Mouse (Mus musculus): Measurements from ENCODE around the gene Crybb2. TPM values are rescaled to one million over a fixed set of nuclear protein-coding genes. Genes with fewer than 3 reads are reported as not detected.

Gene Crybb2
- total and polyA plus RNA-seq, 2 experiments from 2014 or later, result not detected

GRCm38 (mm10) chr5:113108165-113108764 is 38.3 kb upstream of the Crybb2 start:
- TF ChIP-seq CTCF (IDR thresholded peaks at IDR 0.05; ENCODE audit: low read depth), result no peak
- TF ChIP-seq EP300 (IDR thresholded peaks at IDR 0.05; ENCODE audit: low read depth), result no peak
- ATAC-seq (ENCODE audit: insufficient read depth, low read depth) (no peak), DNase-seq (ENCODE audit: low spot score) (no peak)
- H3K4me2 ChIP-seq (ENCODE audit: low read depth, low read length), result no peak overlapping the region
- 33% methylated on average over 11 of the region's 11 CpGs for WGBS
- peaks cover 43% of the 10 kb centered on the region for H3K4me1 ChIP-seq (ENCODE audit: control insufficient read depth, insufficient read depth)
- H3K4me3 ChIP-seq (ENCODE audit: low read depth, low read length), result no peak overlapping the region
- H3K27ac ChIP-seq (ENCODE audit: low read depth), result peak overlapping the region; percentile 71
- no peaks in the 10 kb centered on the region for H3K27me3 ChIP-seq (ENCODE audit: control insufficient read depth, insufficient read depth, low read length)
- H3K36me3 ChIP-seq (replicated peaks; ENCODE audit: control insufficient read depth, insufficient read depth, low read length), result no peaks in the 10 kb centered on the region
- 0 out of 2 replicates have a peak overlapping the region, but pooled peaks have one; percentile 10 for H3K9ac ChIP-seq (replicated peaks; ENCODE audit: low read depth, low read length)
- no peaks in the 10 kb centered on the region for H3K9me3 ChIP-seq (replicated peaks; ENCODE audit: control insufficient read depth, low read length)

GRCm38 (mm10) chr5:113107709-113108108 is 37.8 kb upstream of the Crybb2 start:
- 25% methylated on average over 3 of the region's 3 CpGs for WGBS
- peak; percentile 59 for ATAC-seq (ENCODE audit: insufficient read depth, low read depth)
- H3K4me2 ChIP-seq (ENCODE audit: low read depth, low read length), result no peak overlapping the region

GRCm38 (mm10) chr5:113106594-113106993 is 36.7 kb upstream of the Crybb2 start:
- Histone ChIP-seq H3K36me3 (replicated peaks; ENCODE audit: control insufficient read depth, insufficient read depth, low read length) (no peaks in the 10 kb centered on the region), H3K4me3 (ENCODE audit: low read depth, low read length) (no peak overlapping the region), H3K4me2 (ENCODE audit: low read depth, low read length) (no peak overlapping the region), H3K9me3 (replicated peaks; ENCODE audit: control insufficient read depth, low read length) (no peaks in the 10 kb centered on the region), H3K27me3 (ENCODE audit: control insufficient read depth, insufficient read depth, low read length) (no peaks in the 10 kb centered on the region), H3K4me1 (ENCODE audit: control insufficient read depth, insufficient read depth) (peaks cover 35% of the 10 kb centered on the region), H3K9ac (replicated peaks; ENCODE audit: low read depth, low read length) (no peak overlapping the region), H3K27ac (ENCODE audit: low read depth) (no peak overlapping the region)
- no peak for TF ChIP-seq CTCF (IDR thresholded peaks at IDR 0.05; ENCODE audit: low read depth)
- no peak for TF ChIP-seq EP300 (IDR thresholded peaks at IDR 0.05; ENCODE audit: low read depth)
- ATAC-seq (ENCODE audit: insufficient read depth, low read depth) (no peak), DNase-seq (ENCODE audit: low spot score) (no peak)
- WGBS, result 61% methylated on average over 7 of the region's 7 CpGs

More at GRCm38 (mm10) chr5:113107709-113108108, 37.8 kb upstream of the Crybb2 start:
- Histone ChIP-seq H3K27ac (ENCODE audit: low read depth) (peak overlapping the region; percentile 71), H3K4me3 (ENCODE audit: low read depth, low read length) (no peak overlapping the region), H3K27me3 (ENCODE audit: control insufficient read depth, insufficient read depth, low read length) (no peaks in the 10 kb centered on the region), H3K4me1 (ENCODE audit: control insufficient read depth, insufficient read depth) (peaks cover 38% of the 10 kb centered on the region), H3K9ac (replicated peaks; ENCODE audit: low read depth, low read length) (no peak overlapping the region), H3K36me3 (replicated peaks; ENCODE audit: control insufficient read depth, insufficient read depth, low read length) (no peaks in the 10 kb centered on the region), H3K9me3 (replicated peaks; ENCODE audit: control insufficient read depth, low read length) (no peaks in the 10 kb centered on the region)
- no peak for TF ChIP-seq CTCF (IDR thresholded peaks at IDR 0.05; ENCODE audit: low read depth)
- TF ChIP-seq EP300 (IDR thresholded peaks at IDR 0.05; ENCODE audit: low read depth), result no peak
- peak; percentile 68 for DNase-seq (ENCODE audit: low spot score)

GRCm38 (mm10) chr5:113105481-113105880 is 35.6 kb upstream of the Crybb2 start:
- Histone ChIP-seq H3K4me1 (ENCODE audit: control insufficient read depth, insufficient read depth) (peaks cover 26% of the 10 kb centered on the region), H3K4me2 (ENCODE audit: low read depth, low read length) (no peak overlapping the region), H3K4me3 (ENCODE audit: low read depth, low read length) (no peak overlapping the region), H3K9me3 (replicated peaks; ENCODE audit: control insufficient read depth, low read length) (no peaks in the 10 kb centered on the region), H3K27ac (ENCODE audit: low read depth) (no peak overlapping the region), H3K36me3 (replicated peaks; ENCODE audit: control insufficient read depth, insufficient read depth, low read length) (peaks cover 7% of the 10 kb centered on the region; the same call in 1 of the 2 replicates), H3K27me3 (ENCODE audit: control insufficient read depth, insufficient read depth, low read length) (no peaks in the 10 kb centered on the region), H3K9ac (replicated peaks; ENCODE audit: low read depth, low read length) (no peak overlapping the region)
- ATAC-seq (ENCODE audit: insufficient read depth, low read depth) (no peak), DNase-seq (ENCODE audit: low spot score) (no peak)
- WGBS, result 90% methylated on average over 4 of the region's 4 CpGs
- no peak for TF ChIP-seq EP300 (IDR thresholded peaks at IDR 0.05; ENCODE audit: low read depth)
- TF ChIP-seq CTCF (IDR thresholded peaks at IDR 0.05; ENCODE audit: low read depth), result no peak

- Histone ChIP-seq H3K4me1 (ENCODE audit: control insufficient read depth, insufficient read depth) (peaks cover 26% of the 10 kb centered on the region), H3K27ac (ENCODE audit: low read depth) (no peak overlapping the region), H3K4me2 (ENCODE audit: low read depth, low read length) (no peak overlapping the region), H3K9ac (replicated peaks; ENCODE audit: low read depth, low read length) (no peak overlapping the region), H3K9me3 (replicated peaks; ENCODE audit: control insufficient read depth, low read length) (no peaks in the 10 kb centered on the region), H3K27me3 (ENCODE audit: control insufficient read depth, insufficient read depth, low read length) (no peaks in the 10 kb centered on the region), H3K36me3 (replicated peaks; ENCODE audit: control insufficient read depth, insufficient read depth, low read length) (peaks cover 12% of the 10 kb centered on the region; the same call in 1 of the 2 replicates), H3K4me3 (ENCODE audit: low read depth, low read length) (no peak overlapping the region)
- no peak for DNase-seq (ENCODE audit: low spot score)
- no peak for ATAC-seq (ENCODE audit: insufficient read depth, low read depth)
- TF ChIP-seq CTCF (IDR thresholded peaks at IDR 0.05; ENCODE audit: low read depth) (no peak), EP300 (IDR thresholded peaks at IDR 0.05; ENCODE audit: low read depth) (no peak)
- 84% methylated on average over 9 of the region's 9 CpGs for WGBS
Measured at GRCm38 (mm10) chr5:113105035-113105434, 35.1 kb upstream of the Crybb2 start.

- TF ChIP-seq EP300 (IDR thresholded peaks at IDR 0.05; ENCODE audit: low read depth) (no peak), CTCF (IDR thresholded peaks at IDR 0.05; ENCODE audit: low read depth) (no peak)
- Histone ChIP-seq H3K4me2 (ENCODE audit: low read depth, low read length) (no peak overlapping the region), H3K27ac (ENCODE audit: low read depth) (no peak overlapping the region), H3K4me3 (ENCODE audit: low read depth, low read length) (no peak overlapping the region), H3K27me3 (ENCODE audit: control insufficient read depth, insufficient read depth, low read length) (no peaks in the 10 kb centered on the region), H3K9me3 (replicated peaks; ENCODE audit: control insufficient read depth, low read length) (no peaks in the 10 kb centered on the region), H3K4me1 (ENCODE audit: control insufficient read depth, insufficient read depth) (peaks cover 17% of the 10 kb centered on the region), H3K36me3 (replicated peaks; ENCODE audit: control insufficient read depth, insufficient read depth, low read length) (peaks cover 29% of the 10 kb centered on the region), H3K9ac (replicated peaks; ENCODE audit: low read depth, low read length) (no peak overlapping the region)
- DNase-seq (ENCODE audit: low spot score) (no peak), ATAC-seq (ENCODE audit: insufficient read depth, low read depth) (no peak)
- WGBS, result 39% methylated on average over 7 of the region's 7 CpGs
Measured at GRCm38 (mm10) chr5:113102455-113102854, 32.5 kb upstream of the Crybb2 start.

All from heart, postnatal 0 days (tissue).